Mouse (Mus musculus) hindbrain, embryonic 10.5 days (tissue): ENCODE results near the gene Samd11. TPM values are rescaled to one million over a fixed set of nuclear protein-coding genes. Genes with fewer than 3 reads are reported as not detected.

Source experiments
- DNase-seq: peaks from one replicate; pipeline ENCODE4 v3.0.0-alpha.2; 2017; ENCODE audit warnings: low spot score
- H3K27ac ChIP-seq: fragments of 300-500 bp; sonication (generic); 2 replicates; pipeline ENCODE4 v1.5.1; 2016; ENCODE audit warnings: mild to moderate bottlenecking, moderate library complexity
- H3K27me3 ChIP-seq: fragments of 300-500 bp; sonication (generic); 2 replicates; pipeline ENCODE4 v1.6.1; 2016; ENCODE audit warnings: mild to moderate bottlenecking; ENCODE audit not compliant: poor library complexity, insufficient read depth, severe bottlenecking
- H3K36me3 ChIP-seq: fragments of 300-500 bp; sonication (generic); 2 replicates; pipeline ENCODE4 v1.6.1; 2016; ENCODE audit warnings: mild to moderate bottlenecking, moderate library complexity
- H3K4me1 ChIP-seq: fragments of 300-500 bp; sonication (generic); replicated peaks from 2 replicates; pipeline ENCODE4 v1.6.1; 2016; ENCODE audit warnings: mild to moderate bottlenecking
- H3K4me3 ChIP-seq: fragments of 300-500 bp; sonication (generic); 2 replicates; pipeline ENCODE4 v1.5.1; 2016; ENCODE audit warnings: mild to moderate bottlenecking, moderate library complexity
- H3K9me3 ChIP-seq: fragments of 300-500 bp; sonication (generic); 2 replicates; pipeline ENCODE4 v1.6.1; 2016; ENCODE audit warnings: mild to moderate bottlenecking, moderate library complexity
- WGBS: fragments of 180-500 bp; shearing (Covaris S2); methylation state at CpG from one replicate; pipeline ENCODE4 v1.1.7; 2016; 5-methylcytosine and 5-hydroxymethylcytosine counted together
- polyA plus RNA-seq: library from polyadenylated mRNA; unstranded; fragments of >200 nt; fragmentation: Nextera tagmentation; extraction: Ambion mirVana; gene quantifications from 2 replicates; pipeline ENCODE4 v1.2.1, GENCODE M21; 2016

The Samd11 gene
- polyA plus RNA-seq, 1 experiment from 2014 or later, result 2.7 TPM

DNA sequence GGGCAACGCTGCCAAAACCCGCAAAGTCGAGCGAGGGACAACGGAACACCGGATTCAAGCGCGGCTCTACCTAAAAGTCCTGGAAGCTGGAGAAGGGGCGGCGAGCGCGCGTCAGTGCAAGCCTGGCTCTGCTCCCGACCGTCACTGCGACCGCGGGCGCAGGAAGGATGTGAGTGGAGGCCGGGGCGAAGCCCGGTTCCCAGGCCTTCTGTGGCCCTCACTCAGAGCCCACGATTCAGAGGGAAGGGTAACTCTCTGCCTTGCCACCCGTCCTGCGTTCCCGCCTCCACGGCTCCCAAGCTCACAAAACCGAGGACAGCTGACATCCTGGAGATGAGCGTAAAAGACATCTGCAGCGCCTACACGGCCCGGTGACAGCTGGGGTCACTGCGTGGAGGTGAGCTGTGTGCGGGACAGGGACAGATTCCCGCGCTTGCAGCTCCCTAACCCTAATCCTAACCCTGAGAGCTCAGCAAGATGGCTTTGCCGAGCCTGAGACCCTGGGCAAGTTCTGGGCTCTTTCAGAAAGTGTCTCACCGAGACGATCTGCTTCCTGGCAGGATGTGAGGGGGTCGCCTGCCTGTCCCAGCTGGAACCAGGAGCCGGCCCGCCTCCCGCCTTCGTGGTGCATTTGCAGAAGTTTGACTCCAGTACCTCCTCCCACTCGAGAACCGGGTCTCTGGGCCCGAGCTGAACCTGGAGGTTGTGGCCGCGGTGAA, 51.9 kb downstream of the Samd11 start:
- Histone ChIP-seq H3K36me3 (peaks cover 26% of the 10 kb centered on the region), H3K4me3 (peak overlapping the region; percentile 77), H3K27me3 (peaks cover 20% of the 10 kb centered on the region), H3K4me1 (peaks cover 46% of the 10 kb centered on the region), H3K27ac (peak overlapping the region; percentile 92), H3K9me3 (no peaks in the 10 kb centered on the region)
- peak; percentile 52 for DNase-seq
- under 1% methylated on average over 49 of the region's 49 CpGs for WGBS

DNA sequence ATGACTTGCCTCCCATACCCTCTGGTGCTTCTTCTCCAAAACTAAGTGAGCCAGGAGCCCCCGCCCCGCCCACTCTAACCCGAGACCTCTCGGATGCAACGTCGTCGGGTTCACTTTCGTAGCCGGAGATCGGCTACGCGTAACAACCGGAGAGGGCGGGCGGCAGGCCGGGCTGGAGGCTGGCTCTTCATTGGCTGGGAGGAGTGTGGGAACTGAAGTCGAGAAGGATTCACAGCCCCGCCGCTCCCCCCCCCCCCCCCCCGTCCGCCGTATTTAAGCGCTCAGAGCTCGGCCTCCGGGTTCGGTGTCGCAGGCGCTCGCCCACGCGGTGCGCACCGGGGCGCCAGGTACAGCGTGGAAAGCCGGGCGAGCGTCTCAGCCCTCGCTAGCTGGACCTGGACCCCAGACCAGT, 52.5 kb downstream of the Samd11 start, which contains the start of gene AW011738:
TSS of gene AW011738 (plus strand) at position 304 of the 412 bp plus-strand sequence.
- H3K27ac ChIP-seq, result peak within 1 kb of the TSS; percentile 92
- peaks cover 49% of the 10 kb centered on the region for H3K4me1 ChIP-seq
- peaks cover 20% of the 10 kb centered on the region for H3K36me3 ChIP-seq
- peaks cover 20% of the 10 kb centered on the region for H3K27me3 ChIP-seq
- peak within 1 kb of the TSS; percentile 77 for H3K4me3 ChIP-seq
- H3K9me3 ChIP-seq, result no peaks in the 10 kb centered on the region
- DNase-seq, result peak; percentile 88
- under 1% methylated on average over 36 of the region's 39 CpGs for WGBS

DNA sequence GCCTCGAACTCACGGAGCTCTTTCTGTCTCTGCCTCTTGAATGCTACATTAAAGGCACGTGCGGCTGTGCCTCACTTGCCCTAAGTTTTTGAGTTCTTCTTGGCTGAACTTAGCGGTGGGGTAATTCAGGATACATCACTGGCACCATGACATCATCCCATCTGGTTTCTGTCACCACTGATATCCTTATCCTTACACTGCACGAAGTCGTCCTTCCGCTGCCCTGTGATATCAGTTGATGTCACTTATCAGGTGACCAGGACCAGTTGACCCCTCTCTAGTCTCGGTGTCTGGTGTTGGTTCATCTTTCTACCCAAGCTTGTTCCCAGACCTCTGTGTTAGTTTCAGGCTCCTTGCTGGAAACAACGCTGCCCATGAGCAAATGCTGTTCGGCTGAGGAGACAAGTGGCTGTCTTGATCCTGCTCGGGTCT, 53.0 kb downstream of the Samd11 start:
- H3K9me3 ChIP-seq, result no peaks in the 10 kb centered on the region
- WGBS, result 46% methylated on average over 12 of the region's 12 CpGs
- no peak for DNase-seq
- H3K4me1 ChIP-seq, result peaks cover 52% of the 10 kb centered on the region
- H3K27me3 ChIP-seq, result peaks cover 20% of the 10 kb centered on the region
- peak overlapping the region; percentile 77 for H3K4me3 ChIP-seq
- peak overlapping the region; percentile 92 for H3K27ac ChIP-seq
- H3K36me3 ChIP-seq, result peaks cover 16% of the 10 kb centered on the region

DNA sequence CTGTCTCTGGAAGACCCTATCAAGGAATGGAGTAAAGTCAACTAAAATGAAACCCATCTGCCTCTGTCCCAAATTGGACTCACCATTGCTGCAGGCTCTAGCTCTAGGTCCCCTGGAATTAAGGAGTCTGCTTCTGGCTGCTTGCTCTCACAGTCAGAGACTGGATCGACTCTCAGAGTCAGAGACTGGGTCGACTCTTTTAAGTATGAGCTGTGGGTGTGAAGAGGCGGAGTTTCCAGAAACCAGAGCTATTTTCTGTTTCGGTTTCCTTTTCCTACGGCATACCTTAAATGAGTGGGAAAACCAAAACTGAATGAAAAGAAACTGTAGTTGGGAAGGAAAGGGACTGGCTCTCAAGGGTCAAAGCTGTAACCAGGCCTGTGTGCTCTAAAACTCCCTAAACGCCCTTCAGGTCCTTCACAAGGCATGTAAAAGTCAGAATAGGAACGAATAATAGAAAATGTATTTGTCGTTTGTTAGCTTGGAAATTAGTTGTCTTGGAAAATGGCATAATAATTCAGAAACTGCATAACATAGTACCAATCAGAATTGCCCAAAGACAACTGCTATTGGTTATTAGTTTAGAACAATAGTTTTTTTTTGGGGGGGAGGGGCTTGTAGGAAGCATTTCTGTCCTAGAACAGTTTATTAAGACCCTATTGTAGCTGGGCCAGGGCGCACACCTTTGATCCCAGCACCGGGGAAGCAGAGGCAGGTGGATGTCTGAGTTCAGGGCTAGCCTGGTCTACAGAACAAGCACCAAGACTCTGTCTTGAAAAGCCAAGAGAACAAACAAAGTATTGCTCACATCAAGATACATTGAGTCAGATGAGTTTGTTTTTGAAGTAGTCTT, 54.6 kb downstream of the Samd11 start, which contains the start of gene Isg15:
TSS of gene Isg15 (minus strand) at position 196 of the 853 bp plus-strand sequence.
- Histone ChIP-seq H3K4me3 (no peak within 1 kb of the TSS), H3K27ac (no peak within 1 kb of the TSS), H3K9me3 (no peaks in the 10 kb centered on the region), H3K27me3 (peaks cover 20% of the 10 kb centered on the region), H3K4me1 (peaks cover 62% of the 10 kb centered on the region), H3K36me3 (peaks cover 2% of the 10 kb centered on the region)
- 65% methylated on average over 10 of the region's 10 CpGs for WGBS
- DNase-seq, result no peak

DNA sequence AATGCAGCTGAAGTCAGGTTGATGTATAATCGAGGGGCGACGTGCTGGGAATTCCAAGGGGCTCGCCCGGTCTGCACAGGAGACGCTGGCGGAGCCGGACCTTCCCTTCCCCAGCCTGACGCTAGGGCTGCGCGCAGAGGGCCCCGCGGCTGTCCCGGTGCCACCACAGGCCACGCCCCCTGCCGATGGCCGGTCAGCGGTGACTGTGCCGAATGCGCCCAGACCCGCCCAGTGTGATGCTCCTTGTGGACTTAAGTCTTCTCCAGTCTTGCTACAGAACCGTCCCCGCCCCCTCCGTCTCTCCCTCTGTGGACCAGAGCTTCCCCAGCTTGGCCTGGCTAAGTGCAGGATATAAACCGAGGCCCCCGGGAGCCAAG, 57.6 kb downstream of the Samd11 start:
- Histone ChIP-seq H3K4me3 (peak overlapping the region; percentile 95), H3K36me3 (peaks cover 26% of the 10 kb centered on the region), H3K4me1 (peaks cover 63% of the 10 kb centered on the region), H3K27ac (peak overlapping the region; percentile 95), H3K27me3 (no peaks in the 10 kb centered on the region; the same call in 1 of the 2 replicates), H3K9me3 (no peaks in the 10 kb centered on the region)
- 0% methylated on average over 26 of the region's 26 CpGs for WGBS
- DNase-seq, result peak; percentile 96

DNA sequence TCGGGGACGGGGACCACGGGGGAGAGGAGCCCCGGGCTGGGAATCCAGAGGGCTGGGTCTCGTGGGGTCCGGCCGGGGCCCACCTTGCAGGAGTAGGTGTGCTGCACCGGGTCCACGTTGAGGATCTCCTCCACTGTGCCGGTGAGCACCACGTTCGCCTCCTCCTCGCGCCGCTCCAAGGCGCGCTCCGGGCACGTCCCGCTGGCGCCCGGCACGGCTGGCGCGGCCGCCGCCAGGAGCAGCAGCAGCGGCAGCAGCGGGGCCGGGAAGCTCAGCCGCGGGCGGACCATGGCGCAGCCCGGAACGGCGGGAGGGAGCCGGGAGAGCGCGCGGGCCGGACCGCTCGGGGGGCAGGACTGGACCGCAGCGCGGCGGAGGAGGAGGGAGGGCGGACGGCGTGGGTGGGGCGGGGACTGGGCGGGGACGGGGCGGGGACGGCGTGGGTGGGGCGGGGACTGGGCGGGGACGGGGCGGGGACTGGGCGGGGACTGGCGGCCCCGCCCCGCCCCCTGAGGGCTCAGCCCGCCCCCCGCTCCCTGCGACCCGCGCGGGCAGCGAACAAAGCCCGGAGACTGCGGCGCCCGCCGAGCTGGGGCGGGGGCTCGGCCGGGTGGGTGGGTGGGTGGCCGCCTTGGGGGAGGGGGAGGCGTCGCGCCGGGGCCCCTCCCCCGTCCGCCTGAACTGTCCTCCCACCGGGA, 58.2 kb downstream of the Samd11 start, which contains the start of gene Agrn:
TSS of gene Agrn (minus strand) at position 358 of the 698 bp plus-strand sequence.
- Histone ChIP-seq H3K4me3 (peak within 1 kb of the TSS; percentile 95), H3K36me3 (peaks cover 31% of the 10 kb centered on the region), H3K4me1 (peaks cover 63% of the 10 kb centered on the region), H3K9me3 (no peaks in the 10 kb centered on the region), H3K27me3 (no peaks in the 10 kb centered on the region; the same call in 1 of the 2 replicates), H3K27ac (peak within 1 kb of the TSS; percentile 95)
- no peak for DNase-seq
- WGBS, result under 1% methylated on average over 70 of the region's 88 CpGs

Other genes with a start within 250 kb of the Samd11 start
- gene Tnfrsf4, start 241.8 kb downstream of the Samd11 start, polyA plus RNA-seq, result 0.30 and 1.3 TPM in 2 replicates
- gene Tnfrsf18, start 229.5 kb downstream of the Samd11 start, polyA plus RNA-seq, result 1.3 and 1.4 TPM in 2 replicates
- 0.27 and 0.30 TPM in 2 replicates for gene Ttll10, start 196.2 kb downstream of the Samd11 start, polyA plus RNA-seq
- gene 9430015G10Rik, start 145.7 kb downstream of the Samd11 start, polyA plus RNA-seq, result 62.3 and 72.7 TPM in 2 replicates
- gene Rnf223, start 125.1 kb downstream of the Samd11 start, polyA plus RNA-seq, result 0.71 and 0.75 TPM in 2 replicates
- gene Agrn, start 58.2 kb downstream of the Samd11 start, polyA plus RNA-seq, result 72.6 and 85.8 TPM in 2 replicates
- 0.50 TPM in 1 of 2 replicates, not detected in the other for gene Isg15, start 54.8 kb downstream of the Samd11 start, polyA plus RNA-seq
- 4.3 and 7.0 TPM in 2 replicates for gene AW011738, start 52.4 kb downstream of the Samd11 start, polyA plus RNA-seq
- 1.2 and 1.8 TPM in 2 replicates for gene Perm1, start 39.8 kb downstream of the Samd11 start, polyA plus RNA-seq
- 22.3 and 23.0 TPM in 2 replicates for gene Plekhn1, start 20.8 kb downstream of the Samd11 start, polyA plus RNA-seq
- 91.4 and 108 TPM in 2 replicates for gene Noc2l, start 19.6 kb downstream of the Samd11 start, polyA plus RNA-seq
- not detected in 2 replicates for gene Vmn2r-ps159, start 75.4 kb upstream of the Samd11 start, polyA plus RNA-seq